Mouse (Mus musculus): Measurements from ENCODE around the gene Knop1. TPM values are rescaled to one million over a fixed set of nuclear protein-coding genes. Genes with fewer than 3 reads are reported as not detected.

The Knop1 gene
- 40.2 and 42.6 TPM in 2 replicates for polyA plus RNA-seq (2015; fragmentation: Nextera tagmentation; extraction: Ambion mirVana)

GRCm38 (mm10) chr7:118855877-118856304 lies at the start of gene Knop1:
Knop1 (minus strand) TSS chr7:118856254.

DNA sequence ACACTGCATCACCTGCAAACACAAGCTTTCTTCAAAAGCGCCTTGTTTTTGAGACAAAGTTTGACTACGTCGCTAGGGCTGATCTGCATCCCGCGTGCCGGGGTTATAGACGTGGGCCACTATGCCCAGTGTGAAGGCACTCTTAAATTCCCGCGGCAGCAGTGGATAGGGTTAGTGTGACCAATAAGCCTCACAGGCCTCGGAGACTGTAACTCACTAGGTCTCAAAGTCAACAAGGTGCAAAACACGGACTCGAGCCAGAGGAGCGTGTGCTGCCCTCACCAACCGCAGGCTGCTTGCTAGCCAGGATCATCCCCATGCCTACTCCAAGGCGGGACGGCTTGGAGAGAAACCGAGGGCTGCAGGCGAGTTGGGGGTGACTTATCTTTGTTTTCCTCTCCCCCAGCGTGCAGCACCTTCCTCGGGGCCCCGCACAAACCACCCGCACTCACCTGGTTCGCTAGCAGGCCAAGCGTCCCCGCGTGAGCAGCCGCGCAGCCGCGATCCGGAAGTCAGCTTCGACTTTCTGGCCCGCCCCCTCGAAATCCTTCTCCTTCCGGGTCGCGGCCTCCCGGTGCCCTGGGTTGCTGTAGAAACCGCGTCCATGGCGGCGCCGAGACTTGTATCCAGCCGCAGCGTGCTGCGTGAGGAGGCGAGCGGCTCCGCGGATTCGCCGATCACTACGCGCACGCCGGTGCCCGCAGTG lies 730 bp downstream of the Knop1 start, which contains the start of gene Iqck:
TSS of gene Iqck (plus strand) at position 582 of the 706 bp plus-strand sequence.

Other genes starting within 250 kb of the Knop1 start
- 62.2 and 62.9 TPM in 2 replicates for gene Gde1, start 150.5 kb downstream of the Knop1 start, polyA plus RNA-seq (2015; fragmentation: Nextera tagmentation; extraction: Ambion mirVana)
- gene Ccp110, start 143.7 kb downstream of the Knop1 start, polyA plus RNA-seq (2015; fragmentation: Nextera tagmentation; extraction: Ambion mirVana): 2.6 and 2.9 TPM in 2 replicates
- gene Vps35l, start 116.0 kb downstream of the Knop1 start, polyA plus RNA-seq (2015; fragmentation: Nextera tagmentation; extraction: Ambion mirVana): 37.3 and 38.5 TPM in 2 replicates
- gene Iqck, start 502 bp downstream of the Knop1 start, polyA plus RNA-seq (2015; fragmentation: Nextera tagmentation; extraction: Ambion mirVana): 1.5 and 1.7 TPM in 2 replicates
- gene Gprc5b, start 139.0 kb upstream of the Knop1 start, polyA plus RNA-seq (2015; fragmentation: Nextera tagmentation; extraction: Ambion mirVana): 12.0 and 13.4 TPM in 2 replicates

Measured in skeletal muscle tissue, postnatal 0 days (tissue).